Mouse (Mus musculus) heart, adult 2 months (tissue): ENCODE data around the gene Mrpl27.

Experiments used
- CTCF ChIP-seq: fragments of 200-600 bp; IDR thresholded peaks from 2 replicates; pipeline ENCODE4 v1.8.1; 2022; ENCODE audit warnings: antibody characterized with exemption, mild to moderate bottlenecking, moderate library complexity
- POLR2A ChIP-seq: fragments of 200-500 bp; IDR thresholded peaks from 2 replicates; pipeline ENCODE4 v1.6.1; 2011; ENCODE audit warnings: mild to moderate bottlenecking, low read depth, low read length, control low read depth; ENCODE audit not compliant: insufficient read depth

GRCm38 (mm10) chr11:94681640-94682039 lies 28.1 kb downstream of the Mrpl27 start:
- no peak for TF ChIP-seq CTCF
- no peak for TF ChIP-seq POLR2A
